ENCODE assay signal across 9 mouse cellular contexts in genomic region chrX:134162043-134162720, GRCm38 (mm10). TPM values are rescaled to one million over a fixed set of nuclear protein-coding genes. Genes with fewer than 3 reads are reported as not detected.
DNase-seq lines count a peak whose midpoint lies in the region; ATAC-seq lines count a peak whose summit lies in the region.
"Had no signal": no experiment of that assay in that cellular context is flagged by ENCODE, and none has a peak within 500 bp of the region (broad histone marks: within the 10 kb centered on the region; RNA-seq: fewer than 3 reads in every experiment).

TSS of gene Xkrx (minus strand) at chrX:134162076.

- H3K9ac ChIP-seq in heart, embryonic 12.5 days, result no peak within 1 kb of the TSS
- peak within 1 kb of the TSS; percentile 30; the same call in 1 of the 2 replicates for H3K9ac ChIP-seq in forebrain, embryonic 15.5 days (replicated peaks)
- no peak within 1 kb of the TSS for H3K9ac ChIP-seq in liver, embryonic 13.5 days

- peak within 1 kb of the TSS; percentile 62 for H3K4me2 ChIP-seq in heart, embryonic 12.5 days
- peak within 1 kb of the TSS; percentile 48 for H3K4me2 ChIP-seq in forebrain, embryonic 15.5 days (replicated peaks)
- 0 out of 2 replicates have a peak within 1 kb of the TSS, but pooled peaks have one; percentile 10 for H3K4me2 ChIP-seq in liver, embryonic 13.5 days

- H3K27me3 ChIP-seq in heart, embryonic 12.5 days (replicated peaks), result peaks cover 11% of the 10 kb centered on the region
- no peaks in the 10 kb centered on the region for H3K27me3 ChIP-seq in forebrain, embryonic 15.5 days
- peaks cover 12% of the 10 kb centered on the region; the same call in 1 of the 2 replicates for H3K27me3 ChIP-seq in liver, embryonic 13.5 days

- no peak for ATAC-seq in heart, embryonic 12.5 days (ENCODE audit: insufficient number of reproducible peaks, low FRiP score)
- ATAC-seq in forebrain, embryonic 15.5 days (replicated peaks), result 0 out of 2 replicates have a peak, but pooled peaks have one; percentile 23
- no peak for ATAC-seq in liver, embryonic 13.5 days (ENCODE audit: low read depth)
- peak; percentile 55; the same call in 1 of the 2 replicates for ATAC-seq in neutrophil, adult 5-6 weeks (ENCODE audit: extremely low read depth, insufficient number of reproducible peaks, low FRiP score, poor library complexity, severe bottlenecking)
- no peak for ATAC-seq in granulocyte monocyte progenitor cell, adult 5-6 weeks (replicated peaks; ENCODE audit: poor library complexity, severe bottlenecking)

- H3K36me3 ChIP-seq in heart, embryonic 12.5 days, result no peaks in the 10 kb centered on the region
- no peaks in the 10 kb centered on the region for H3K36me3 ChIP-seq in forebrain, embryonic 15.5 days
- no peaks in the 10 kb centered on the region for H3K36me3 ChIP-seq in liver, embryonic 13.5 days

- no peaks in the 10 kb centered on the region; the same call in 1 of the 2 replicates for H3K4me1 ChIP-seq in heart, embryonic 12.5 days (replicated peaks)
- H3K4me1 ChIP-seq in brown adipose tissue, adult 24 weeks (ENCODE audit: control insufficient read depth, insufficient read depth, insufficient read length, low read length), result 0 out of 2 replicates have a peak, but pooled peaks cover 2% of the 10 kb centered on the region
- H3K4me1 ChIP-seq in forebrain, embryonic 15.5 days, result 0 out of 2 replicates have a peak, but pooled peaks cover 4% of the 10 kb centered on the region
- no peaks in the 10 kb centered on the region for H3K4me1 ChIP-seq in liver, embryonic 13.5 days (replicated peaks)

- H3K4me3 ChIP-seq in heart, embryonic 12.5 days, result peak within 1 kb of the TSS; percentile 17
- 0 out of 2 replicates have a peak within 1 kb of the TSS, but pooled peaks have one; percentile 5 for H3K4me3 ChIP-seq in brown adipose tissue, adult 24 weeks (ENCODE audit: insufficient read depth, low read depth, low read length)
- H3K4me3 ChIP-seq in forebrain, embryonic 15.5 days, result peak within 1 kb of the TSS; percentile 37
- H3K4me3 ChIP-seq in liver, embryonic 13.5 days (replicated peaks), result no peak within 1 kb of the TSS

- H3K9me3 ChIP-seq in heart, embryonic 12.5 days (replicated peaks), result no peaks in the 10 kb centered on the region
- H3K9me3 ChIP-seq in forebrain, embryonic 15.5 days, result no peaks in the 10 kb centered on the region
- no peaks in the 10 kb centered on the region for H3K9me3 ChIP-seq in liver, embryonic 13.5 days (replicated peaks)

- 26% methylated on average over 16 of the region's 16 CpGs for WGBS in heart, embryonic 12.5 days
- 35% methylated on average over 16 of the region's 16 CpGs for WGBS in forebrain, embryonic 15.5 days
- 33% methylated on average over 16 of the region's 16 CpGs for WGBS in liver, embryonic 13.5 days (ENCODE audit: insufficient replicate concordance)

- DNase-seq in heart, adult 8-10 months (ENCODE audit: low spot score), result no peak
- DNase-seq in liver, embryonic 13.5 days, result no peak
- no peak for DNase-seq in c-Kit-positive CD71-positive TER-119-positive erythroid progenitor cells, embryonic 14.5 days (ENCODE audit: low spot score)

- no peak within 1 kb of the TSS for H3K27ac ChIP-seq in heart, embryonic 12.5 days (ENCODE audit: poor library complexity, severe bottlenecking)
- H3K27ac ChIP-seq in brown adipose tissue, adult 24 weeks (replicated peaks; ENCODE audit: low read depth, low read length), result no peak within 1 kb of the TSS
- no peak within 1 kb of the TSS for H3K27ac ChIP-seq in forebrain, embryonic 15.5 days (replicated peaks)
- no peak within 1 kb of the TSS for H3K27ac ChIP-seq in liver, embryonic 13.5 days

RNA-seq across cellular contexts. Expression of gene Xkrx, which starts in this region (rescaled TPM):
- 0.19 and 0.33 TPM in 2 replicates for polyA plus RNA-seq in heart, embryonic 12.5 days (2016; fragmentation: Nextera tagmentation; extraction: Ambion mirVana)
- 1 to 10 TPM in 3 of 4 experiments, under 1 TPM in 1; 0.98 to 1.8 (median 1.4) TPM for total RNA-seq in heart, adult 8-10 months (2022)
- 0.95 and 2.0 TPM in 2 replicates for polyA plus RNA-seq in brown adipose tissue, adult 24 weeks (2012; ENCODE audit: insufficient read depth, insufficient read length, missing spikeins)
- 0.17 and 0.29 TPM in 2 replicates for polyA plus RNA-seq in forebrain, embryonic 15.5 days (2015; fragmentation: Nextera tagmentation; extraction: Ambion mirVana)
- 0.09 TPM in 1 of 2 replicates, not detected in the other for polyA plus RNA-seq in liver, embryonic 13.5 days (2015; fragmentation: Nextera tagmentation; extraction: Ambion mirVana)
- total RNA-seq in neutrophil, adult 5-6 weeks (2017), result 6.8 and 12.0 TPM in 2 replicates
- total RNA-seq in granulocyte monocyte progenitor cell, adult 5-6 weeks (2014; fragmentation: Nextera tagmentation), result 0.38 TPM in 1 of 2 replicates, not detected in the other
- not detected in 2 replicates for total RNA-seq in granulocyte monocyte progenitor cell, adult 5-6 weeks (2017)
- total RNA-seq: MEL had no signal

Comparison
In these comparisons a context has a peak if more than half of its experiments do, and no peak if none do; other contexts are left out.
1. Peak in ATAC-seq, H3K4me3 ChIP-seq, H3K9ac ChIP-seq and H3K4me2 ChIP-seq in forebrain, embryonic 15.5 days; RNA of the gene not detected or under 1 TPM.
2. H3K4me2 ChIP-seq: peak in every context shown above with its lines; median percentile 62 in heart, embryonic 12.5 days; 48 in forebrain, embryonic 15.5 days; 10 in liver, embryonic 13.5 days.